Mouse (Mus musculus) testis, adult 2 months (tissue): ENCODE measurements around the gene Eefsec. TPM values are rescaled to one million over a fixed set of nuclear protein-coding genes. Genes with fewer than 3 reads are reported as not detected.

Experiments
- H3K27ac ChIP-seq: fragments of 200-500 bp; 2 replicates; pipeline ENCODE4 v1.5.1; 2012; ENCODE audit warnings: low read depth, low read length; ENCODE audit not compliant: control insufficient read depth, insufficient read depth
- H3K27me3 ChIP-seq: fragments of 200-500 bp; 2 replicates; pipeline ENCODE4 v1.6.1; 2012; ENCODE audit warnings: mild to moderate bottlenecking, low read length, moderate library complexity; ENCODE audit not compliant: control insufficient read depth, insufficient read depth
- H3K36me3 ChIP-seq: fragments of 200-500 bp; 2 replicates; pipeline ENCODE4 v1.6.1; 2012; ENCODE audit warnings: mild to moderate bottlenecking, low read length; ENCODE audit not compliant: control insufficient read depth, insufficient read depth
- H3K4me1 ChIP-seq: fragments of 200-500 bp; 2 replicates; pipeline ENCODE4 v1.6.1; 2012; ENCODE audit warnings: low read length; ENCODE audit not compliant: control insufficient read depth, insufficient read depth
- H3K4me3 ChIP-seq: fragments of 200-500 bp; 2 replicates; pipeline ENCODE4 v1.5.1; 2012; ENCODE audit warnings: low read depth, mild to moderate bottlenecking, low read length, moderate library complexity, mixed read lengths; ENCODE audit not compliant: control insufficient read depth
- CTCF ChIP-seq: fragments of 200-500 bp; IDR thresholded peaks from 2 replicates; pipeline ENCODE4 v1.5.1; 2012; ENCODE audit warnings: low read depth, mild to moderate bottlenecking, inconsistent platforms, low read length, moderate library complexity; ENCODE audit not compliant: control insufficient read depth, insufficient read depth, insufficient replicate concordance
- POLR2A ChIP-seq: fragments of 200-500 bp; IDR thresholded peaks from 2 replicates; pipeline ENCODE4 v1.6.1; 2012; ENCODE audit warnings: low read depth, mild to moderate bottlenecking, inconsistent platforms, low read length, moderate library complexity; ENCODE audit not compliant: control insufficient read depth
- polyA plus RNA-seq: library from polyadenylated mRNA; depleted of rRNA; stranded (reverse); fragments of >200 nt; gene quantifications from 2 replicates; pipeline ENCODE4 v1.2.3, GENCODE M21; 2012

Eefsec gene
- polyA plus RNA-seq, 1 experiment: 43.4 TPM

DNA sequence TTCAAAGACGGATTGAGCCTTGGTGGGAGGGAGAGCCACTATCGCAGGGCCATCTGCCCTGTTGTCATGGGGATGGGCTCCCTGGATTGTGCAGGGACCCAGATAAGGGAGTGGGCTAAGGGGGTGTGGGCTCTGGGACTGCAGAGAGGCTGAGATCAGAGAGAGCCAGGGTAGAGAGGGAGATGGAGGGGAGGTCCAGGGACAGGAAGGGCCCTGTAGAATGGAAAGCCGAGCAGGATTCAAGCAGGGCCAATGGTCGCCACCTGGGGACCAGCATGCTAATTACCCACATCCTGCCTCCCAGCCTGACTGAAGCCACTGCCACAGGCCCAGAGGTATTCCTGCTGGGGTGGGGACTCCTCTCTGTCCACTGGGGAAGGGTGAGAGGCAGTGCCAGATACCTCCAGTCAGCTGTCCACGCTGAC, 219.8 kb downstream of the Eefsec start:
- no peak for TF ChIP-seq POLR2A
- no peak for TF ChIP-seq CTCF
- Histone ChIP-seq H3K27me3 (no peaks in the 10 kb centered on the region), H3K4me1 (no peaks in the 10 kb centered on the region), H3K4me3 (peak overlapping the region; percentile 3; the same call in 1 of the 2 replicates), H3K27ac (no peak overlapping the region), H3K36me3 (no peaks in the 10 kb centered on the region)

- Histone ChIP-seq H3K4me3 (peak within 1 kb of the TSS; percentile 78), H3K27me3 (no peaks in the 10 kb centered on the region), H3K27ac (peak within 1 kb of the TSS; percentile 33), H3K36me3 (no peaks in the 10 kb centered on the region), H3K4me1 (no peaks in the 10 kb centered on the region)
- TF ChIP-seq CTCF: no peak
- peak; percentile 81; the same call in 1 of the 2 replicates for TF ChIP-seq POLR2A
These were observed 224.4 kb downstream of the Eefsec start, which contains the start of gene Dnajb8 for GRCm38 (mm10) chr6:88221968-88222367. Gene Dnajb8 (plus strand): TSS chr6:88222268.

DNA sequence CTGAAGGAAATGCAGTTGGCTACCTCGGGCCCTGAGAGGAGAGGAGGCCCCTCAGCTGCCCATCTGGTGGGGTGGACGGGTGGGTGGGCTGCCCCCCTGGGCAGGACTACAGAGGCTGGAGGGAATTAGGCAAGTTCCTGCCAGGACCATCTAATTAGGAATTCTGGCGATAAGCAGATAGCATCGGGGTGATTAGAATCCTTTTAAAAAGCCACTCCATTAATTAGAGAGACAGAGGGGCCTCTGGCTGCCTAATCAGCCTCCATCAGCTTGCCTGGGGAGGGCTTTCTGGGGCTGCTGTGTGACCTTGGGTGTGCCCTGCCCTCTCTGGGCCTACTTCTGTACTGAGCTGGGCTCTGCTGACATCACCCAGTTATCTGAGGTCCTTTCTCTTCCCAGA, 227.2 kb downstream of the Eefsec start:
- Histone ChIP-seq H3K36me3 (no peaks in the 10 kb centered on the region), H3K27ac (no peak overlapping the region), H3K4me1 (no peaks in the 10 kb centered on the region), H3K4me3 (peak overlapping the region; percentile 78), H3K27me3 (no peaks in the 10 kb centered on the region)
- TF ChIP-seq CTCF (no peak), POLR2A (no peak)

DNA sequence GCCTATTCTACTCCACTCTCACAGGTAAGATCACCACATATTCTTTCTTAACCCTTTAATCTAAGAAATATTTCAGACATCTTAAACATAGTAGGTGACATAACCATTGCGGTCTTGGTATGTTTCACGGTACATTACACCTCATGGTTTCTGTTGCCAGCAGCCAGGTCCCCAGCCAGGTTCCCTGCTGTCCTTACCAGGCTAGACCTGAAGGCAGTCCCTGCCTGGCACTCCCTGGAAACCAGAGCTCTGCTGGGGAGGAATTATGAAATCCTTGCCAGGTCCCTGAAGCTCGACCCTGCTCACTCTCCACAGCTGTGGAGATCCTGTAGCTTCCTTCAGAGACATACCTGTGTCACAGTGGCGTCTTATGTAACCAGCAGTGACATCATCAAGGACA, 230.1 kb downstream of the Eefsec start:
- H3K27ac ChIP-seq: peak overlapping the region; percentile 25
- H3K4me1 ChIP-seq: no peaks in the 10 kb centered on the region
- H3K4me3 ChIP-seq: peak overlapping the region; percentile 84
- no peaks in the 10 kb centered on the region for H3K36me3 ChIP-seq
- no peaks in the 10 kb centered on the region for H3K27me3 ChIP-seq
- TF ChIP-seq POLR2A: no peak

- TF ChIP-seq CTCF (no peak), POLR2A (no peak)
- Histone ChIP-seq H3K4me3 (peak overlapping the region; percentile 84), H3K27ac (peak overlapping the region; percentile 37), H3K4me1 (no peaks in the 10 kb centered on the region), H3K36me3 (no peaks in the 10 kb centered on the region), H3K27me3 (no peaks in the 10 kb centered on the region)
These were observed 230.5 kb downstream of the Eefsec start for GRCm38 (mm10) chr6:88215797-88216196.

DNA sequence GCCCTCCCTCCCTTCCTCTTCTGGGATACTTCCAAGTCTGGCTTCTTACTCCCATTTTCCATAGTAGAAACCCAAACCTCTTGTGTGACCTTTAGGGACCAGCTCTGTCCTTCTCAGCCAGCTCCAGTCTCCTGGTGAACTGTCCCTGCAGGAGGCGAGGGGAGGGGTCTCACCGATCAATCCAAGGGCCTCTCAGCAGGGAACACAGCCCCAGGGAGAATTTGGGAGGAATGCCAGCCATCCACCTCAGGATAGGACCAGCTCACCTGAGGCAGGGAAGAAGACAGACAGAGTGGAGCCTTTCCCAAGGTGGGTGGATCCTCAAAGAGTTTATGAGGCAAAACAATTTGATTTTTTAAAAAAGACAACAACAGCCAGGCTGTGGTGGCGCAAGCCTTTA, 236.2 kb downstream of the Eefsec start:
- no peak for TF ChIP-seq CTCF
- no peak for TF ChIP-seq POLR2A
- H3K36me3 ChIP-seq: no peaks in the 10 kb centered on the region
- H3K4me1 ChIP-seq: no peaks in the 10 kb centered on the region
- H3K27me3 ChIP-seq: no peaks in the 10 kb centered on the region
- no peak overlapping the region for H3K4me3 ChIP-seq
- H3K27ac ChIP-seq: no peak overlapping the region

DNA sequence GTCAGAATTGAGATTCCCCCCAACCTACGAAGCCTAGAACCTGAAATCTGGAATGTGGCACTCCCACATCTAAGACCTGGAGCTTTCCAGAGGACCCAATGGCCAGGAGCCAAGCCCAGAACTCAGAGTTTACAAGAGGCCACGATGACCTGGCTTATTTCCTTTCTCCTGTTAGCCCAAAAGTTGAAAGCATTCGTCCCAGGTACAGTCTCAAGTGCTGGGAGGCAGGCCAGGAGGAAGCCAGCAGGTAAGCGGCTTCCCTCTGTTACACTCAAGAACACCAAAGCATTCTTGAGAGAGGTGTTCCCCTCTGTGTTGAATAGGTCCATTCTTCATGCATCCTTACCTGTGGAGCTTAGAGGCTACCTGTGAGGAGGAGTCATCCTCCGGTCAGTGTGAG, 236.9 kb downstream of the Eefsec start:
- TF ChIP-seq POLR2A (no peak), CTCF (no peak)
- Histone ChIP-seq H3K4me1 (no peaks in the 10 kb centered on the region), H3K4me3 (no peak overlapping the region), H3K27ac (no peak overlapping the region), H3K27me3 (no peaks in the 10 kb centered on the region), H3K36me3 (no peaks in the 10 kb centered on the region)

GRCm38 (mm10) chr6:88208321-88208720, 238.0 kb downstream of the Eefsec start:
- Histone ChIP-seq H3K4me1 (peaks cover 5% of the 10 kb centered on the region; the same call in 1 of the 2 replicates), H3K4me3 (no peak overlapping the region), H3K27me3 (no peaks in the 10 kb centered on the region), H3K36me3 (no peaks in the 10 kb centered on the region), H3K27ac (no peak overlapping the region)
- TF ChIP-seq POLR2A (no peak), CTCF (no peak)
